Mouse (Mus musculus) frontal cortex, adult 2 months (tissue): Measurements from ENCODE around the gene Mfsd2a. TPM values are rescaled to one million over a fixed set of nuclear protein-coding genes. Genes with fewer than 3 reads are reported as not detected.

ENCODE experiments used
- DNase-seq, 2 experiments: peaks; one replicate each; pipeline ENCODE4 v3.0.0; 2022; ENCODE audit warnings: low spot score in 1 of 2; ENCODE audit errors: extremely low spot score in 1 of 2
- polyA plus RNA-seq: library from polyadenylated mRNA; depleted of rRNA; stranded (reverse); fragments of >200 nt; gene quantifications from 2 replicates; pipeline ENCODE4 v1.2.3, GENCODE M21; 2012

The Mfsd2a gene
- polyA plus RNA-seq, 1 experiment = 40.8 TPM

GRCm38 (mm10) chr4:122980684-122981083 is 19.7 kb upstream of the Mfsd2a start:
- no peak for DNase-seq

GRCm38 (mm10) chr4:122979826-122980225 is 18.8 kb upstream of the Mfsd2a start:
- no peak for DNase-seq

- DNase-seq = no peak
Observed at GRCm38 (mm10) chr4:122978850-122979249, 17.9 kb upstream of the Mfsd2a start.

GRCm38 (mm10) chr4:122976885-122977284 is 15.9 kb upstream of the Mfsd2a start:
- DNase-seq = no peak

GRCm38 (mm10) chr4:122974976-122975520 is 14.1 kb upstream of the Mfsd2a start:
- DNase-seq = no peak

GRCm38 (mm10) chr4:122972056-122972455 is 11.1 kb upstream of the Mfsd2a start:
- DNase-seq = no peak

DNA sequence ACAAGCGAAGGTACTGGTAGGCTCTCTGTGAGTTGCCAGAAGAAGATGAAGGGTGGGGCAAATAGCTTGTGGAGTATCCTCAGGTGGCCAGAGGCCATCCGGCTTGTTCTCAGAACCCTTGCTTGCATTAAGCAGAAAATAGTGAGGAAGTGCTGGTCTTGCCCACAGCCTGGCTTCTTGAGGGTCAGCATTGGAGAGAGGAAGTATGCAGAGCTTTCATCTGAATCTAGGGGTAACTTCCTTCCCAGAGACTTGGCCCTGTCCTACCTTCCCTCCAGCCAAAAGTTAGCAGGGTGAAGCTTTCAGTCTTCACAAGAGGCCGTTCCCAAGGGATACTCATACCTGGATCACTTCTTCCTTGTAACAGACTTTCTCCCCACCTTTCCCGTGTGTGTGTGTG is 10.7 kb upstream of the Mfsd2a start:
- no peak for DNase-seq

DNA sequence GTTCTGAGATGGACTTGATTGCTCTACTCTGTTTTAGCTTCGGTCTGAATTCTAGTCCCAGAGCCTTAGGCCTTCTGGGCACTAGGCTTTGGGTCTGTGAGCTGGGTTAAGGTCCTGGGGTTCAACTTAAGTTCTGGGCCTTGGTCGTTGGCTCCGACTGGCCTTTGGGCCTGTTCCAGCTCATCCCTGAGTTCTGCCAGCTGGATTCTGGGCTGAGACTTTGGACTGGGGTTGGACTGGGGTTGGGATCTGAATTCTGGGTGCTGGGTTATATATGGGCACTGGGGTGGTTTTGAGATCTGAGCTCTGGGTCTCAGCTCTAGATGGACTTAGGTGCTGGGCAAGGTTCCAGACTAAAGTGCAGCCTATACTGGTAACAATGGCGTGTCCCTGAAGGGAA is 10.2 kb upstream of the Mfsd2a start:
- DNase-seq = no peak

- DNase-seq = no peak
Observed at GRCm38 (mm10) chr4:122968106-122968505, 7.1 kb upstream of the Mfsd2a start.

DNA sequence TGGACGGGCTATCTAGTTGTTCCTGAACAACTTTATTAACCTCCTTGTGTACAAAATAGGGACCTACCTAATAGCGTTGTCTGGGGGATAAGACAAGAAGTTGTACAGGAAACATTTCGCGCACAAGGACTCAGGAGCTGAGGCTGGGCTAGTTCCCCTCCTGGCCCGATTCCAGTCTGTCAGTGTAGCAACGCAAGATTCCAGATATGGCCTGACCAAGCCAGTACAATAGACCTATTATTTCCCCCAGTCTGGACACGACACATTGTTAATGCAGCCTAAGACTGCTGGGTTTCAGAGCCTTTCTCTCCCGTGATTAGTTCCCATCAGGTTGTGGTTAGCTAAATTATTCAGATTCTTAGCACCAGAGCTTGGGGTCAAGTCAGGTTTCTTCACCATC is 1.8 kb upstream of the Mfsd2a start:
- no peak for DNase-seq

DNA sequence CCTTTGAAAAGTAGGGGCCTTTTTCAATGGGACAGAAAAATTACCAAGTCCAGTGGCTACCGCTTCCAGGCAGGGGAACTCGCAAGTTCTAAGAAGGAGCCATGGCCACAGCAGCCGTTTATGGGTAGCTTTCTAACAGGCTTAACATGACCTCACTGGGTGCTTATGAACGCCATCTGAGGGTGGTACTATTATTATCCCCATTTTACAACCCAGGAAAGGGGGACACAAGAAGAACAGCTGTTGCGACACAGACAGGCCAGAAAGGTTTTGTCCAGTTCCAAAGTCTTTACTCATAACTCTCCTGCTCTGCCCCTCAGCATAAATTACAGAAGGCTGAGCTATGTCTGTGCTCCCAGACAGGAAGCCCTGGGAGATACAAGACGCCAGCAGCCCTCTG is 601 bp upstream of the Mfsd2a start:
- no peak for DNase-seq

GRCm38 (mm10) chr4:122960321-122961099 is 478 bp downstream of the Mfsd2a start:
- DNase-seq = peak in 1 of 2 experiments; percentile 25

GRCm38 (mm10) chr4:122959816-122960215 is 1.2 kb downstream of the Mfsd2a start:
- no peak for DNase-seq

DNA sequence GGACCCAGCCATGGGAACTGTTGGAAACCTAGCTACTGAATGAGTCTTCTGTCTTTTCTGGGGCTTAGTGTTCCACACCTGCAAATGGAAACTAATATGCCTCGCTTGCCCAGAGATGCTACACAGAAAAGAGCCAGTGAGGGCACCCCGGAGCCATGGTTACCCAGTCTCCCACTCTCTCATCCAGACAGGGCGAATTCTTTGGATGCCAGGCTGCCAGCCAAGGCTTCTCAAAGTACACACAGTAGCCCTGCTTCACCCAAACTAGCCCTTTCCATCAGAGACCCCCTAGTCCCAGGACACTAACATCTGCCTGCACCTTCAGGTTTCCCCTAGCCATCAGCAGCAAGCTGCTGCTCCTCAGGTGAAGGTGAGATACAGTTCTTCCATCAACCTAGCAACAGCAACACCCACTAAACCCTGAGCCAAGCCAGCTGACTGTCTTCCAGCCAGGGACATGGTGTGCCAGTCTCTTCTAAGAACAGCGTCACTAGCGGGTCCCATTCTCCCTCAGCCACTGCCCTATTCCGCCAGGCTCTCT is 2.4 kb downstream of the Mfsd2a start:
- peak; percentile 22 to 47 for DNase-seq

DNA sequence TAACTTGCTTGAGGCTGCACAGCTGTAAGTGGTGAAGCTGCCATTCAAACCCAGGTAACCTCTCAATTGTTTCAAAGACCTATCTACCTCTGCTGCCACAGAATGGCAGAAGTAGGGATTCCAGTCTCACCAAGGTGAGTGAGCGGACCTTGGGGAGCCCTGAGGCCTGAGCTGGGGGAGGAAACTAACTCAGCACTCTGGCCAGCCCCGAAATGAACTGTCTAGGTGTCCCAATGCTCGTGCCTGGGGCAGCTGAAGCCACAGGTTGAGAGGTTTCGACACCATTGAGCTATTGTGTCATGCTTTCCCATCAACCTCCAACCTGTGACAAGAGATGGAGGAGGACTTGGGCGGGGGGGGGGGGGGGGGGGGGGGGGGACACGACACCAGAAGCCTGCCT is 4.7 kb downstream of the Mfsd2a start:
- no peak for DNase-seq

GRCm38 (mm10) chr4:122955412-122956136 is 5.4 kb downstream of the Mfsd2a start:
- DNase-seq = peak; percentile 84 to 91

DNA sequence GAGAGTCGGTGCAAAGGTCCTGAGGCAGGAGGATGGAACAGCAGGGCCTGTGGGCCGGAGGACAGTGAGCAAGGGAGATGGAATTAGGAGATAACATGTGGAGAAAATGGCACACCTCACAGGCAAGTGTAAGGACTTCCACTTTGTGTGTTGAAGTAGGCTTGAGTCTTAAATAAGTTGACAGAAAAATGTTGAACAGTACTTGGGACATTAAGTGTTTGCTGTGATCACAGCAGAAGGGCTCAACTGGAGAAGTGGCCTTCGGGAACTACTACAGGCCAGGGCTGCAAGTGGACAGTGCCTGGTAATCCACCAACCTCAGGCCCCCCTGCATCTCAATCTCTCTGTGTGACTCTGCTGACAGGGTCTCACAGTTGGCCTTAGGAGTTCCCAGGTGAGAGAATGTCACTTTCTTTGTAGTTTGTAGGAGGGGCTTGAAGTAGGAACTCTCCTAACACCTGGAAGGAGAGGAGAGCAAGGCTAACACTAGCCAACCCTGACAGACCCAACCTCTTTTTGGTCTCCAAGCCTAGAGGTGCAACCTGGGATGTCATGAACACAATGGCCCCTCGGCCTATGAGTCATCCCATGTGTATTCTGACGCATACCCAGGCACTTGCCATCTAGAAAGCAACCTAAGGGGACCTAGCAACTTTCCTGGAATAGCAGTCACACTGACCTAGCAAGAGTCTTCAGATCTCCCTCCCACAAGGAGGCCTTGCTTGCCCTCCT is 6.1 kb downstream of the Mfsd2a start:
- DNase-seq = no peak

- no peak for DNase-seq
Observed at GRCm38 (mm10) chr4:122949096-122949495, 11.9 kb downstream of the Mfsd2a start.

DNA sequence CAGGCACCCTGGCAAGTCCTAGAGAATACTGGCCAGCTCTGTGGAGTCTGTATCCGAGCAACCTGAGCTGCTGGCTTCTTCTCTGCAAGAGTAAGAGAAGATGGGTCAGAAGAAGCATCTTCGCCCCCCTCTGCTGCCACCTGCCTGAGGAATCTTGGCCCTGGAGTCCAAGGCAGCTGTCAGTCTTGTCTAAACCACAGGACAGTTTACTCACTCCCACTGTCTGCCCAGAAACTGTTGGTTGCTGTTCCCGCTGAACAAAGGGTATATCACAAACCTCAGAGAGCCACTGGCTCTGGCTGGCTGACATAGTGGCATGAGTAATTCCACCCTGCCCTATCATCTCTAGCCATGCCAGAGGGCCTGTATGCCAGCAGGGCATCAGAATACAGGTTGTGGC is 13.8 kb downstream of the Mfsd2a start:
- no peak for DNase-seq

- peak in 1 of 2 experiments; percentile 47 for DNase-seq
Observed at GRCm38 (mm10) chr4:122944408-122944807, 16.6 kb downstream of the Mfsd2a start.
